Mouse (Mus musculus) mesoderm, embryonic 11.5 days (tissue): ENCODE measurements around the gene Onecut1.

Experiments used
- DNase-seq: peaks from one replicate; pipeline ENCODE4 v3.0.0-alpha.2; 2012; ENCODE audit warnings: low read depth, low spot score

Onecut1 gene

DNA sequence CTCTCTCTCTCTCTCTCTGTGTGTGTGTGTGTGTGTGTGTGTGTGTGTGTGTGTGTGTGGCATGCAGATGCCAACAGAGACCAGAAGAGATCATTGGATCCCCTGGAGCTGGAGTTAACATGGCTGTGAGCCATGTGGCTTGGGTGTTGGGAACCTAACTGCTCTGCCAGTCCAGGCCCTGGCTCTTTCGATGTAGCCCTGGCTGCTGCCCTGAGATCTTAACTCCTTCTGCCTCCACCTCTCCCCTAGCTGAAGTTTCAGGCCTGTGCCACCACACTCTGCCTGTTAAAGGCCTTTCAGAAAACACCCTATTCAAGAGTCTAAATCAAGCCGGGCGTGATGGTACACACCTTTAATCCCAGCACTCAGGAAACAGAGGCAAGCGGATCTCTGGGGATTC, 49.7 kb downstream of the Onecut1 start:
- DNase-seq: no peak

DNA sequence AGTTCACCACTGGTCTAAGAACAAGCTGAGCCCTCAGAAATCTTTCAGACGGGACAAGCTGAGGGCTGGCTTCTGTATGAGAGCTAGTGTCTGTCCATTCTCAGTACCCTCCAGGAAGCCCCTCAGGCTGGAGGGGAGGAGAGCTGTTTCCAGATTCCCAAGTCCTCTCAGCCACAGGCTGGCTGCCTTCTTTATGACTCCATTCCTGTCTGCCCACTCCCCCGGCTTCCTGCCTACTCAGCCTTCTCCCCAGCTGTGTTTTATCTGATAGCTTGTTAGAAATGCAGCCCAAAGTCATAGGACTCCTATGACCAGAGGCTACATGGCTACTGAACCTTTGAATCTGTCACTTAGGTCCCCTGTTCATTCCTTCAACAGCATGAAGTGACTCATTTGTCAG, 50.2 kb downstream of the Onecut1 start:
- DNase-seq: peak; percentile 21

DNA sequence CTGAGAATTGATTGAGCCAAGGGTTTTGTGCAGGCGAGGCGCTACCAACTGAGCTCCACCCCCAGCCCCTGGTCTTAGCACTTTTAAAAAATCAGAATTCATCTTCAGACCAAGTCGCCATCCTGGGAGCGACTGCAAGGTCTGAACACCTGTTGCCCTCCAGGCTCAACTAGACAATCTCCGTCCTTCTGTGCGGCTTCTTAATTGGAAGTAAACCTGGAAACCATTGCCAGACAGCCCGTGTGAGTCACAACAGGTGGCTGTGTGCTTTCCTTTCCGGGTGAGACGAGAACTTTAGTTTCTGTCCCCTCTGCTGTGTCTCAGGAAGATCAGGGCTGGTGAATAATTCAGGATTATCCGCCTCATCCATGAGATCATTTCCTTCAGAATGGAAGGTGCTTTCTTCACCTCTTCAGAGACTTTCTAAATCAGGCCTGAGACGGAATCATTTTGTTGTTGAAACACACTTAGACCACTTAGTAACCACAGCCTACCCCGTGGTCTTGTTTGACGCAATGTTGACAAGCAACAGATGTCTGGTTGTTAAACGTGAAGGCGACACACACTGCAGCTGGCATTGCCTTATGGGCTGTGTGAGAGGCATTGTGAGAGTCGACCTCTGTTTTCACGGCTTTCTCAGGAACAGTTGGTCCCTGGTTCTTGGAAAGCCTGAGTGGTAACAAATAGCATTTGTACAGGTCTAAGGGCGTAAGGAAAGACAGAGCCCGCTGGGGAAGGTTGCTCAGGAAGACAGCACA, 51.1 kb downstream of the Onecut1 start:
- no peak for DNase-seq

DNA sequence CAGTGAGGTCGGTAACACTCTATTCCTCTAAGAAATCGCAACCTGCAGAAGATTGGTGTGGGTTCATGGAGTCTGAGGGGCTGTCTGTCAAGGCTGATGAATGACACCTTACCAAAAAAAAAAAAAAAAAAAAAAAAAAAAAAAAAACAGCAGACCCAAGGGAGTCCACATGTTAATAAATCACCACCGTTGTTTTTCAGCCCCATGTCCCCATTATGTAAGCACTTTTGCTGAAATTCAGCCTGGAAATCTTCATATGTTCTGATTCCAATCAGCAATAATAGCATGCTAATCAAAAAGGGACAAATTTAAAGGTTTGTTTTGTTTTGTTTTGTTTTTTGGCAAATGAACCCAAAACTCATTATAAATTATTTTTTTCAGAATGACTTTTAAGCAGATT, 53.9 kb downstream of the Onecut1 start:
- no peak for DNase-seq

DNA sequence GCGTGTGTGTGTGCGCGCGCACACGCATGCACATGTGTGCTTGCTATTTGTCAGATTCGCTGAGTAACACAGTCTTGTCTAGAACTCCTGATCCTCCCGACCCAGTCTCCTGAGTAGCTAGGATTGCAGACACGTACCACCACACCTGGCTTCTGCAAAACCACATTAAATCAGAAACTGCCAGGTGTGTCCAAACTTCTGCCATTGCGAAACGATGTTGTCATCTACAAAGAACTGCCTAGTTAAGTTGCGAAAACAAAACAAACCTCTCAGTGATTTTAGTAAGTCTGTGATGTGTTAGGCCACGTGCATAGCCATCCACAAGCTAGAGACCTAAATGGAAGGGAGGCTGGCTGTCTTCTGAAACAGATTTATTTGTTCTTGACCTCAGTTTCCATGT, 58.7 kb downstream of the Onecut1 start:
- no peak for DNase-seq

DNA sequence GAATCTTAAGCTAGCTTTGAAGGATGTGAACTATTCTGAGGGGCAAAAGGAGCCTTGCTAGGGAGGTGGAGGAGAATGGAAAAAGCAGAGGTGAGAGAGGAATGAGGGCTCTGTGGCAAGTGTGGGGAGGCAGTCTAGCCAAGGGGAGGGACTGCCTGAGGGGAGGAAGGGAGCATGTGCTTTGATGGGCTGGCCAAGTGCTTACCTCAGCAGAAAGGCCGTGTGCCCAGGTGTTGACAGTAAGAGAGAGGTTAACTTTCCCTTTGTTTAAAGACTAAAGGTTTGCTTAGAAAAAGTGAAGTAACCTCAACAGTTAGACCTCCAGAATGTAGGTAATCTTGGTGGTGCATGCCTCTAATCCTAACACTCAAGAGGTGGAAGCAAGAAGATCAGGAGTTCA, 59.7 kb downstream of the Onecut1 start:
- no peak for DNase-seq

DNA sequence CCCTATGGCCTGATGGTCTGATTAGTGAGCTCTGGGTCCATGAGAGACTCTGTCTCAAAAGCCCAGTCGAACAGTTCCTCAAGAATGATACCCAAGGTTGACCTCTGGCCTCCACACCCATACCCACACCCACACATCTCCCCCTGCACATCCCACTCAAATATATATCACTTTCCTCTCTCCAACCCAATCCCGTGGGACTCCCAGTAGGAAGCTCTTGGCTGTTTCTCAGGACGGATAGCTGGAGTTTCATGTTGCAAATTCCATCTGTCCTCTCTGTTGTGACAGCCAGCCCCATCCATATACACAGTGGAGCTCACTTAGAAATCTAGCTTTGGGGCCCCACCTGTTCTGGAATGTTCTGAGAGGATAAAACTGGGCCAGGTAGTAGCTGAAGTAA, 61.2 kb downstream of the Onecut1 start:
- no peak for DNase-seq

DNA sequence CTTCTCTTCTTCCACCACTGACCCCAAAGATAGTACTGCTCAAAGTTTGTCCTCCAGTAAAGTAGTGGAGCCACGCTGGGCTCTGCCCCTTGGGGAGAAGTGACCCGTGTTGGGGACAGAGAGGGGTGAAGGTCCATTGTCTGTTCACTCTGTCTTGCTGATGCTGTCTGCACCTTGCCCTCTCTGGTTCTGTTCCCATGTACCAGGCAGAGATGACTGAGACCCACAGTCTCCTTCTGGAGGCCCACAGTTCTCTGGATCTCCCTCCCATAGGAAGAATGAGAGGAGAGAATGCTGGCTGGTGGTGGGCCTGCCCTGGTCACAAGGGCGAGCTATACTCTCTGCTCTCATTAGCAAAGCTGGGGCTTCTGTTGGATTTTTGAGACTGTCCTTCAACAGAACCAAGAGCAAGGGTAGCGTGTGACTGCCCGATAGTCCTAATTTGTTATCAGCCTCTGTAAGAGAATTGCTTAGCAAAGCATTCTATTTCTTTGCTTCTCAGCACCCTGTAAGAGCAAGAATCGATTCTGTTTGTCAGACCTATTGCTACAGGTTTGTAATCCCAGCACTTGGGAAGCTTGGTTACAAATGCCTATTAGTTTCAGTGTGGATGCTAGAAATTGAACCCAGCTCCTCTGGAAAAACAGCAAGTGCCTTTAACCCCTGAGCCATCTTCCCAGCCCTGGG, 61.7 kb downstream of the Onecut1 start:
- no peak for DNase-seq

DNA sequence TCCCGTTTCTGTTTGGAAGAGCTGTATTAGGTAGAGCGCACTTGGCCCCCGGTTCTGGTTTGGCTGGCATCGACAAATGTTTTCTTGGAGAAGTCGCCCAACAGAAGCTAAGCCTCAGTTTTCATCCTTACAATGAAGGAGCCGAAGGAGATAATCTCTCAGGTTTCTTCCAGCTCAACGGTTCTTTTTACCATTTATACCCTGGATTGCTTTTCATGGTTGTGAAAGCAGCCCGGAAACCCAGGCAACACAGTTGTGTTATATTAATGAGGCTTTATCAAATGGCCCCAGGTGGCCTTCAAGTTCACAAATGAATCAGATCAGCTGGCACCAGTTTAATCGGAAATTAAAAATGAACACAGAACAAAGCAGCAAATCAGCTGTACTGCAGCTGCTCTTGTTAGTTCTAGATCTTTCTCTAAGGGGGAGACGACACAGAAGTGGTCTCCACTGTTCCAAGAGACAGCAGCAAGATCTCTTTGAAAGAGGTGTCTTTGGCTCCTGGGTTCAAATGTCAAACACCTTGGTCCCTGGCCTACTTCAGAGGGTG, 63.6 kb downstream of the Onecut1 start:
- peak; percentile 38 for DNase-seq

DNA sequence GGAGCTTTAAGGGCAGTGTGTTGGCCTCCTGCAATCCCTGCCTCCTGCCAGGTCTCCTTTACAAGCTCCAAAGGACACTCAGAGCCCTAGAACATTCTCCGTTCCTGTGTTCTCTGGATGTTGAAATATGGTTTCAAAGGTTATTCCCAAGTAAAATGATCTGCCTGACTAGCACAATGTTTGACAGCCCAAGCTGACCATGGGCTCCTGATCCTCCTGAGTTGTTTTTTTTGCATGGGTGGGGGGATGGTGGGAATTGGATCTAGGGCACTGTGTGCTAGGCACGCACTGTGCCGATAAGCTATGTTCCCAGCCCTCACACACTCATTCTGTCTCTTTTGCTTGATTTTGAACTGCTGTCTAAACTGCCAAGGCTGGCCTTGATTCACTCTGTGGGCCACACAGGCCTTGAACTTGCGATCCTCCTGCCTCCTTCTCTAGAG, 68.3 kb downstream of the Onecut1 start:
- DNase-seq: no peak

DNA sequence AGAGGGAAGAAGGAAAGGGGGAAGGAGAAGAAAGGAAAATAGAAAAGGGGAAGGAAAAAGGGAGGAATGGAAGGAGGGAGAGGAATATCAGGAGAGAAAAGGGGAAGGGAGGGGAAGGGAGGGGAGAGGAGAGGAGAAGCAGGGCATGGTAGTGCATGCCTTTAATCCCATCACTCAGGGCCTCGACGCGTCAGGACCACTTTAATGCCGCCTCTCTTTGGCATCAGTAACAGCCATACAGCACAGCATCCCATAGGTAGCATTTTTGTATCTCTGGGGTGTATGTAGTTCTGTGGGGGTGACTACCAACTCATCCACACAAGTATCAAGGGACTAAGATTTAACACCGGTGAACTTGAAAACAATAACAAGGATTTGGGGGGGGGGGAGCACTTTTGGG, 68.9 kb downstream of the Onecut1 start:
- no peak for DNase-seq

DNA sequence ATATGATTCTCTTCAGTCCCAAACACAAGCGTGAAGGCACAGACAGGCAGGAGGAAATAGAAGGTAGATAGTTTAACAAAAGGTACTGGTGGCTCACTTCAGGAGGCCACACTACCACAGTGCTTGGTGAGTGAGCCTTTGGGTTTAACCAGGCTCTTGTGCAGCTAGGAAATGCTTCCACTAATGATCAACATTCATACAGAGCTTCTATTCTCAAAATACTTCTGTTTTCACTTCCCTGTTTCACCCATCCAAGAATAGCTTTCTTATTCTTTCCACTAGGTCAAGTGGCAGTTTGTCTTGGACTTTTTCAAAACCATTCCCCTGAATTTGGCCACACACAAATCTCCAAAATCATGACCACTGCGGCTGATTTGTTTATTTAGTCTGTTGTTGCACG, 73.6 kb downstream of the Onecut1 start:
- DNase-seq: no peak

DNA sequence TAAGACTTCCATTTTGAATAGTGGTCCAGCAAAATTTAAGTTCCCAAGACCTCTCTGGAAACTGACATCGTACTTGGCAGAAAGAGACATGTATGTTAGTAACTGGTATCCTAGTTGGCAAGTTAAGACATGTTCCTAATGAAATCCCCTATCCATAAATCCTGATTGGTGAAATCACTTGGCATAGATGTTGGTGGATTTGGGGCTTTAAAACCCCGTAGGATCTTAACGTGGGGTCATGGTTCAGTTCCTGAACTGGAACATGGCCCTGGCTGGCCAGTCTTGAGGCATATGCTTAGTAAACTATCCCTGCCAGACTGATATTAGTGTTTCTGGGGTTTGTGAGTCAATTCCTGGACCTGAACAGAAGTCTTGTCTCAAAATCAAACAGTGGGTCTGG, 76.0 kb downstream of the Onecut1 start:
- DNase-seq: no peak

DNA sequence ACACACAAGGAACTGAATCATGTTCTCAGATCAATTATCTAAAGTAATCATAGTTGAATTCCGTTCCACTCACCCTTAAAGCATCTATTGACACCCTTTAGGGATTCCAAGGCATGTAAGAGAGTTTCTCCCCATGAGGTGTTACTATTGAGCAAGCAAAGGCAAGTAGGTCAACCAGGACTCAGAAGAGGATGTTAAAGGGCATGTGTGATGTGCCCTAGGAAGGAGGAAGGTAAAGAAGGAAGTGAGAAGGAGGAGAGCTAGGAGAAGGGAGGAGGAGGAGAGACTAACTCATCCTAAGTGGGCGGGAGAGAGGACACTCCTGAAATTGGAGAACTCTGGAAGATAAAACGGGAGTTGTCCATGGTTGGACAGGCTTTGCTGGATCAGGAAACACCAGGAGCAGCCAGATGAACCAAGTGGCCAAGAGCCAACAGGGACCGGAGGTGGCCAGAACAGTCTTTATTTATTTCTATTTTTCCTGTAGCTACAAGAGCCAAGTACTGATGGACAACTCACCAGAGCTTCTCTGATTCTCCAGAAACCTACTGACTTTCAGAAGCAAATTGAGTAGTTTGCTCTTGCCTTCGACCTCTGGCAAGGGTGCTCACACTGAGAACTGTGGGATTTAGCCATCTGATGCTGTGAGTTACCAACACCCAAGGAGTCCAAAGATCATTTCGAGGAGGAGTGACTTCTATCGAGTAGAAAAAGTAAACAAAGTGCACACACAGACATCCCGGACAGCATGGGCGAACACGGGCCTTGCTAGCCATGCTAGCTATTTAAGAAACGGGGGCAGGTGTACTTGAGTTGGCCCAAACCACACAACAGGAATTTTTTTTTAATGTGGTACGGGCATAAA, 77.2 kb downstream of the Onecut1 start:
- no peak for DNase-seq
